Mouse (Mus musculus) small intestine, adult 2 months (tissue): Measurements from ENCODE around the gene Apobec3. TPM values are rescaled to one million over a fixed set of nuclear protein-coding genes. Genes with fewer than 3 reads are reported as not detected.
A peak's percentile ranks its signal among the peaks of the same experiment; 100 is the strongest.
"Not testable (repeated sequence)": the region's sequence is repeated elsewhere in the genome, so short reads cannot be mapped to it uniquely, and the experiment has no call there.

ENCODE experiments used
- H3K27ac ChIP-seq: fragments of 200-500 bp; 2 replicates; pipeline ENCODE4 v1.5.1; 2012; ENCODE audit warnings: low read depth, low read length, control low read depth, inconsistent platforms; ENCODE audit not compliant: insufficient read depth
- H3K27me3 ChIP-seq: fragments of 200-500 bp; 2 replicates; pipeline ENCODE4 v1.6.1; 2012; ENCODE audit warnings: mild to moderate bottlenecking, moderate library complexity, low read length, inconsistent platforms; ENCODE audit not compliant: control insufficient read depth, insufficient read depth
- H3K36me3 ChIP-seq: fragments of 200-500 bp; 2 replicates; pipeline ENCODE4 v1.6.1; 2012; ENCODE audit warnings: mild to moderate bottlenecking, low read length, control low read depth, inconsistent platforms; ENCODE audit not compliant: control insufficient read depth, insufficient read depth
- H3K4me1 ChIP-seq: fragments of 200-500 bp; 2 replicates; pipeline ENCODE4 v1.6.1; 2012; ENCODE audit warnings: low read length, inconsistent platforms, mixed read lengths; ENCODE audit not compliant: control insufficient read depth, insufficient read depth, insufficient read length
- H3K4me3 ChIP-seq: fragments of 200-500 bp; 2 replicates; pipeline ENCODE4 v1.5.1; 2012; ENCODE audit warnings: low read depth, mild to moderate bottlenecking, control low read depth, inconsistent platforms, low read length, moderate library complexity
- CTCF ChIP-seq: fragments of 200-500 bp; IDR thresholded peaks from 2 replicates; pipeline ENCODE4 v1.5.1; 2012; ENCODE audit warnings: low read depth, mild to moderate bottlenecking, control low read depth, inconsistent platforms, low read length, moderate library complexity, mixed read lengths; ENCODE audit not compliant: insufficient replicate concordance, insufficient read length; ENCODE audit errors: extremely low read depth
- POLR2A ChIP-seq: fragments of 200-500 bp; IDR thresholded peaks from 2 replicates; pipeline ENCODE4 v1.6.1; 2012; ENCODE audit warnings: low read depth, mild to moderate bottlenecking, control low read depth, inconsistent platforms, low read length, moderate library complexity
- WGBS: fragments of 180-500 bp; shearing (Covaris S2); methylation state at CpG from one replicate; pipeline ENCODE4 v1.1.7; 2018; 5-methylcytosine and 5-hydroxymethylcytosine counted together
- polyA plus RNA-seq: library from polyadenylated mRNA; depleted of rRNA; stranded (reverse); fragments of >200 nt; gene quantifications from 2 replicates; pipeline ENCODE4 v1.2.3, GENCODE M21; 2012

Apobec3 gene
- polyA plus RNA-seq, 1 experiment: 21.1 TPM

GRCm38 (mm10) chr15:79896080-79896725, 4.7 kb downstream of the Apobec3 start:
- Histone ChIP-seq H3K4me1 (peaks cover 14% of the 10 kb centered on the region; the same call in 1 of the 2 replicates), H3K4me3 (no peak overlapping the region), H3K27me3 (no peaks in the 10 kb centered on the region), H3K27ac (peak overlapping the region; percentile 74), H3K36me3 (peaks cover 26% of the 10 kb centered on the region)
- 47% methylated on average over 9 of the region's 9 CpGs for WGBS
- TF ChIP-seq POLR2A (no peak), CTCF (no peak)

- no peaks in the 10 kb centered on the region for H3K27me3 ChIP-seq
- H3K4me3 ChIP-seq: no peak overlapping the region
- WGBS: 85% methylated on average over 5 of the region's 5 CpGs
- peaks cover 33% of the 10 kb centered on the region for H3K36me3 ChIP-seq
- peaks cover 15% of the 10 kb centered on the region; the same call in 1 of the 2 replicates for H3K4me1 ChIP-seq
- peak overlapping the region; percentile 8; the same call in 1 of the 2 replicates for H3K27ac ChIP-seq
- TF ChIP-seq POLR2A (no peak), CTCF (no peak)
Observed at GRCm38 (mm10) chr15:79898988-79899387, 7.5 kb downstream of the Apobec3 start.

DNA sequence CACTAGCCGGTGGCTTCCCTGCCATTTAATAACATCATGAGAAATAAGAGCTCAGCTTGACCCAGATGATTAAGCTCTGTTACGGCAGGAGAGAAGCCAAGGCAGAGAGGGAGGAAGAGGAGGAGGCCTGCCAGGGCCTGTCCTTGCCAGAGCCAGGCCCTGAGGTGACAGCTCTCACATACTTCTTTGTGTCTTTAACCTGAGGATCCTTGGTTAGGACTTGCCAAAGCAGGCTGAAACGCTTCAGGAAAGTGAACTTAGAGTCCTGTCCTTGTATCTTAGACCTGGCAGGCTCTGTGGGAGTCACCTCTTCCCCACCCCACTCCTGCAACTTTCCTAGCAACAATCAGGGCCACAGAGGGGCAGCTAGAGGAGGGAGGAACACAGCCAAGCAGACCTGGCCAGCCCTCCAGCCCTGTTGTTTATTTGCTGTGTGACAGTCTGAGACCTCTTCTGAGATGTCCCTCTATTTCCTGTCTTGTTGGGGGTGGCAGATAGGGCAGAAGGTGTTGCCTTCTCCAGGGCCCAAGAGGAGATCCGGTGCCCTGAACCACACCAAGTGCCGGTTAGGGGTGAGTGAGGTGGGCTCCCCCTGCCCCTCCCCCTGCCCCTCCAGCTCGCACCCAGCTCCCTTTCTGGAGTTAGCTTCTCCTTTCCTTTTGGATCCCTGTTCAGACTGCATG, 8.5 kb downstream of the Apobec3 start:
- peak overlapping the region; percentile 91 for H3K27ac ChIP-seq
- peaks cover 14% of the 10 kb centered on the region; the same call in 1 of the 2 replicates for H3K4me1 ChIP-seq
- no peak for TF ChIP-seq CTCF
- TF ChIP-seq POLR2A: no peak
- H3K27me3 ChIP-seq: no peaks in the 10 kb centered on the region
- peaks cover 33% of the 10 kb centered on the region for H3K36me3 ChIP-seq
- no peak overlapping the region for H3K4me3 ChIP-seq
- 83% methylated on average over 6 of the region's 6 CpGs for WGBS

DNA sequence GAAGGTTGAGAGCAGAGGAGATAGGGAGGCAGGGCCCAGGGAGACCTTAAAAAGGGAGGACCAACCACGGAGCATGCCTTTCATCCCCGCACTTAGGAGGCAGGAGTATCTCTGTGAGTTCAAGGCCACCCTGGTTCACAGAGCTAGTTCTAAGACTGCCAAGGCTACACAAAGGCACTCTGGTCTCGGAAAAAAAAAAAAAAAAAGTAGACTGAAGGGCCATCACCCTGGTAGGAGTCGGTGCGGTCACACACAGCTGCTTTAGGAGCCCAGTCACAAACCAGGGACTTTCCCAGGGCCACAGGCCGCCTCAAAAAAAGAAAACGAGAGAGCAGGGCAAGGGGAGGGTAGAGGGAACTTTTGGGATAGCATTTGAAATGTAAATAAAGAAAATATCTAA, 9.3 kb downstream of the Apobec3 start:
- peaks cover 39% of the 10 kb centered on the region for H3K36me3 ChIP-seq
- peaks cover 10% of the 10 kb centered on the region; the same call in 1 of the 2 replicates for H3K4me1 ChIP-seq
- H3K4me3 ChIP-seq: no peak overlapping the region
- peak overlapping the region; percentile 91 for H3K27ac ChIP-seq
- 67% methylated on average over 7 of the region's 7 CpGs for WGBS
- TF ChIP-seq CTCF (no peak), POLR2A (no peak)
- no peaks in the 10 kb centered on the region for H3K27me3 ChIP-seq

GRCm38 (mm10) chr15:79901399-79901798, 9.9 kb downstream of the Apobec3 start:
- H3K27ac ChIP-seq: peak overlapping the region; percentile 47
- peaks cover 41% of the 10 kb centered on the region for H3K36me3 ChIP-seq
- H3K4me1 ChIP-seq: peaks cover 6% of the 10 kb centered on the region; the same call in 1 of the 2 replicates
- 79% methylated on average over 2 of the region's 2 CpGs for WGBS
- TF ChIP-seq CTCF: no peak
- no peak for TF ChIP-seq POLR2A
- no peak overlapping the region for H3K4me3 ChIP-seq
- H3K27me3 ChIP-seq: no peaks in the 10 kb centered on the region

- 97% methylated on average over 8 of the region's 8 CpGs for WGBS
- peaks cover 40% of the 10 kb centered on the region for H3K36me3 ChIP-seq
- H3K27ac ChIP-seq: not testable (repeated sequence)
Observed at GRCm38 (mm10) chr15:79903081-79903480, 11.6 kb downstream of the Apobec3 start.

GRCm38 (mm10) chr15:79903963-79904362, 12.5 kb downstream of the Apobec3 start:
- H3K4me3 ChIP-seq: no peak overlapping the region
- peaks cover 34% of the 10 kb centered on the region for H3K36me3 ChIP-seq
- no peak for TF ChIP-seq POLR2A
- TF ChIP-seq CTCF: no peak
- H3K27me3 ChIP-seq: no peaks in the 10 kb centered on the region
- H3K4me1 ChIP-seq: peaks cover 3% of the 10 kb centered on the region; the same call in 1 of the 2 replicates
- no peak overlapping the region for H3K27ac ChIP-seq

More at GRCm38 (mm10) chr15:79903081-79903480, 11.6 kb downstream of the Apobec3 start:
- not testable (repeated sequence) for H3K4me1 ChIP-seq, H3K4me3 ChIP-seq, H3K27me3 ChIP-seq

DNA sequence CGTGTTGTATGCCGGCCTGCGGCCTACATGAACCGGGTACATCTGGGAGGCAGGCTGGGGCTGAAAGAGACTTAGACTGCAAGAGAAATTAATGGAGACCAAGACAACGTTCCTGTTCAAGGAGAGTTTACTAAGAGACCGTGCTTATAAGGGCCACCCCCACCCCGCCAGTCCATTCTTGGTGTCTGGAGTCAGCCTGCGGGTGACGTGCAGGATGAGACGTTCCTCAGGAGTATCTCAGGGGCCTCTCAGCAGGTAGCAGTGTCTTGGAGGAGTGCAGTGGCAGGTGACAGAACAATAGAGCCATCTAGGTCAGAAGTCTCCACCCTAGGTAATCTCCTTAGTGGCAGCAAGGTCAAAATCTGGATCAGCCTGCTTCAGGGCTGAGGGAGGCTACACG, 13.2 kb downstream of the Apobec3 start:
- not testable (repeated sequence) for H3K27ac ChIP-seq, H3K27me3 ChIP-seq, H3K4me1 ChIP-seq, H3K4me3 ChIP-seq
- whole genome bisulfite sequencing: 89% methylated on average over 11 of the region's 11 CpGs
- peaks cover 33% of the 10 kb centered on the region for H3K36me3 ChIP-seq
